Mouse (Mus musculus) hindlimb bud, embryonic 11.5 days (tissue): ENCODE results near the gene Usp46.
"Not testable (repeated sequence)": the region's sequence is repeated elsewhere in the genome, so short reads cannot be mapped to it uniquely, and the experiment has no call there.

Experiments used
- DNase-seq: peaks from one replicate; pipeline ENCODE4 v3.0.0-alpha.2; 2012; ENCODE audit warnings: low read depth, low spot score; ENCODE audit errors: extremely low spot score

Gene Usp46

DNA sequence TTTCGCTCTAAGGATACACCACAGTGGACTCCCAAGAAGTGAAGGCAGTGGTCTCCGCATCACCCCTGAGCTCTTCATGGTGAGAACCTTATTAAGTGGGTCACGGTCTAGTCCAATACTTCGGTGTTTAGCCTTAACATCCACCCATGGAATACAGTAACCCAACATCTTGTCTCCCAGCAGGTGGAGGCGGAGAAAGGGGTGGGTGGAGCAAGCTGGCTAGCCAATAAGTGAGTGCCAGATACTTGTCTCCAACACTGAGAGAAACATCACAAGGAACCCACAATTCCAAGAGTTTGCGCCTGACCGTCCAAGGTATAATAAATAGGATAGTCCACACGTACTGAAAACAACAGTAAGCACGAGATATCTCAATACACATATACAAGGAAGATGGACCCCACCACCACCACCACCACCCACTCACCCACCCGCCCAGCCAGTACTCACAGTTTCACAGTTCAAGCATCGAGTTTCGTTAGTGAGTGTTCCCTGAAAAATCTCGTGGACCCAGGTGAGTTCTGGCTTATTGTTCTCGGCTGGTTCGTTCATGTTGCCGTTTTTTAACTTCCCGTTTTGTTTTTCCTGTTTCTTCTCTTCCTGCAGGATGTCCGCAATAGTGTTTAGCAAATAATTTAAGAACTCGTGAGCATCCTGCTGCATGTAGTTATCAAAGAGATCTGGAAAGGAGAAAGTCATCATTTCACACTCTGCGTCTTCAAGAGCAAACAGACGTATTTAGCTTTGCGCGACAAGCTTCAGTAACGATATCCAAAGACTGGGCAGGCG, 39.3 kb downstream of the Usp46 start:
- DNase-seq: no peak

GRCm38 (mm10) chr5:74028221-74028620, 40.0 kb downstream of the Usp46 start:
- no peak for DNase-seq

GRCm38 (mm10) chr5:74020506-74020905, 47.7 kb downstream of the Usp46 start:
- DNase-seq: no peak

DNA sequence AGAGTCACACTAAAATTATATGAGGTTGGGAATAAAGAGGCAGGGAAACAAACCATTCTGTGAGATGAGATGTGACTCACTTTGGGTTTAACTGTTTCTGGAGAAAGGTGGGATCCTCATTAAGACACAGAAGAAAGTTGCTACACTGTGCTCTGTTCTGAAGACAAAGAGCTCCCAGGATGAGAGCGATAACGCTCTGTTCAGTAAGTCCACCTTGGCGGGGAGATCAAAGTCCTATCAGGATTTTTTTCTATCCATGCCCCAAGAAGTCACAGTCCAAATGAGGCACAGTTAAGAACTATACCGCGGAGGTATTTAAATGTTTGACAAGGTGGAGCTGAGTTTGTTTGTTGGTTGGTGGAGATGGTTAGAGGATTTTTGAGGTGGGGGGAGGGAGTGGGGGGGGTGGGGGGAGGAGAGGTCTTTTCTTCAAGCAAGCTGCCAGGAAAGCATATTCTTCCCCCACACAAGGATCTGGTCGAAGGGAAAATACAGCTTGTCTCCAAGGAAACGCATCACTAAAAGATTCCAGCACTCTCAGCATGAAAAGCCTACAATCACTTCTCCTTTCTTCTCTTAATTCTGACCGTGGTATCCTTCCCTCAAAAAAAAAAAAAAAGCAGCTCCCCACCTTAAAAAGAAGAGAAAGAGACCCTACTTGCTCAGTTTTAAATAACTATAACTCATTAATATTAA, 49.2 kb downstream of the Usp46 start:
- DNase-seq: no peak

- DNase-seq: no peak
These were observed 50.7 kb downstream of the Usp46 start for GRCm38 (mm10) chr5:74017488-74017887.

GRCm38 (mm10) chr5:74011629-74012028, 56.6 kb downstream of the Usp46 start:
- no peak for DNase-seq

DNA sequence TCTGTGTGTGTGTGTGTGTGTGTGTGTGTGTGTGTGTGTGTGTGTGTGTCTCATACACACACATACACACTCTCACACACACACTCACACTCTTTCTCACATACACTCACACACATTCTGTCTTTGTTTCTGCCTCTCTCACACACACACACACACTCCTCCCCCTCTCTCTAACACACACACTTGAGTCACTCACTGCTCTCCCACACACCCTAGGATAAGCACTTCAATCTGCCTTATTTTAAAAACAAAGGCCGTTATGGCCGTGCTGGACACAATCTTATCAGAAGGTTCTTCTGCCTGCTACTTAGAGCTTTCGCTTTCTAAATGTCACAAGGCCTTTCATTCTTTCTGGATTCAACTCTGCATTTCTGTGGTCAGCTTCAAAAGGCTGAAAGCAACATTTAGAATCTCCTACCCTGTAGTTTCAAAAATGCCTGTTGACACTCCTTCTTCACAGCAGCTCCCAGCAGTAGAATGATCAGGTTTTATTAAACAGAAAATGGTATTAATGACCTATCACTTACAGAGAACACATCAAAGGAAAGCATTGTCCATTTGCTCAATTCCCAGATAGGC, 60.6 kb downstream of the Usp46 start:
- DNase-seq: no peak

DNA sequence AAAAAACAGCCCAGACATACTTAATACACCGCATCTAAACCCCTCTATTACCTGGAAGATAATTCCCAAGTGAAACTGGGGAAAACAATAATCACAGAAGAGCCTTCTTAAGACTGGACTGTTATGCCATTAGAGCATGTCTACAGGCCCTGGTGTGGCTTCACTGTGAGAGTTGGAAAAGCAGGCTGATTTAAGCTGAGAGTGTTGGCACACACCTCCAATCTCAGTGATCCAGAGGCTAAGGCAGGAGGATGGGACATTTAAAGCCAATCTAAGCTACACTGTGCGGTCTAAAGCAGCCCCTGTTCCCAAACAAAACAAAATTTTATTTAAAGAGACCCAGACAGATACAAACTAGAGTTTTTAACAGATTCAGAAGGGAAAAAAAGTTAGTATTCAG, 62.3 kb downstream of the Usp46 start:
- DNase-seq: no peak

DNA sequence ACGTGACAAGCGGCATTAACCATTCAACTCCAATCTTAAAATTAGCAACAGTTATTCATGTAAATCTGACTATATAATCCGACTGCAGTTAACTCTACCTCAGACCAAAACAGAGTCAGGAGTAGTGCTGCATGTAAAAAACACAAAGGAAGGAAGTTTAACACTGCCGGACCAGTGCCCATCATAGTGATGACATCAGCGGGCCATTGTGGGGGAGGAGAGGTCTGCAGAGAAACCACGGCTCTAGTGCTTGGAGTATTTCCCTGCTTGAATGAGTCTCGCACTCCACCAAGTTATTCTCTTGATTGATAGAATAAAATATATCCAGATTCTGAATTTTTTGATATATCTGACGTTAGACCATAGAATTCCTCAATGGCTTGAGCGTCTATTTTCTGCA, 66.5 kb downstream of the Usp46 start:
- DNase-seq: no peak

GRCm38 (mm10) chr5:73998966-73999365, 69.3 kb downstream of the Usp46 start:
- no peak for DNase-seq

DNA sequence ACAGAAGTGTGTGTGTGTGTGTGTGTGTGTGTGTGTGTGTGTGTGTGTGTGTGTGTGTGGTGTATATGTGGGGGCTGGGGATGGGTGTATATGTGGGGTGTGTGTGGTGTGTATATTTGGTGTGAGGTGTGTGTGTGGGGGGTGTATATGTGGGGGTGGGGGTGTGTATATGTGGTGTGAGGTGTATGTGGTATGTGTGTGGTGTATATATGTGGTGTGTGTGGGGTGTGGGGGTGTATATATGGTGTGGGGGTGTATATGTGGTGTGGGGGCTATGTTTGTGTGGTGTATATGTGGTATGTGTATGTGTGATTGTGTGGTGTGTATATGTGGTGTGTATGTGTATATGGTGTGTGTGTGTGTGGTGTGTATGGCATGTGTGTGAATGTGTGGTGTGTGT, 73.4 kb downstream of the Usp46 start:
- DNase-seq: no peak

DNA sequence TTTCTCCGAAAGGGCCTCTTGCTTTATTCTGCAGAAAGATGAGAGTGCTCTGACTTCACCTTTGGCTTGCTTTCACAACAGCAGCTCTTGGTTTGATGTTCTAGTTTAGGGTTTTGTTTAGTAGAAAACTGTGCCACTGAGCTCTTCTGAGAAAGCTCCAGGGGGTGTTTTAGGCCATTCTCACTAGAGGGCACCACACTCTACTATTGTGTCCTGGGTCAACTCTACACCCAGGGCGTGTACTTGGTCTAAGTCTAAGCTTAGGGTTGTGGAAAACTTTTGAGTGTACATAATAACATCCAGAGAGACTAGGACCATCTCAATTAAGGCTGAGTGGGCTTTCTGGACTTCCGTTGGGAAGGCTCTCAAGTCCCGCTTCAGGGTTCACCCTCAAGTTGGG, 74.7 kb downstream of the Usp46 start:
- no peak for DNase-seq

DNA sequence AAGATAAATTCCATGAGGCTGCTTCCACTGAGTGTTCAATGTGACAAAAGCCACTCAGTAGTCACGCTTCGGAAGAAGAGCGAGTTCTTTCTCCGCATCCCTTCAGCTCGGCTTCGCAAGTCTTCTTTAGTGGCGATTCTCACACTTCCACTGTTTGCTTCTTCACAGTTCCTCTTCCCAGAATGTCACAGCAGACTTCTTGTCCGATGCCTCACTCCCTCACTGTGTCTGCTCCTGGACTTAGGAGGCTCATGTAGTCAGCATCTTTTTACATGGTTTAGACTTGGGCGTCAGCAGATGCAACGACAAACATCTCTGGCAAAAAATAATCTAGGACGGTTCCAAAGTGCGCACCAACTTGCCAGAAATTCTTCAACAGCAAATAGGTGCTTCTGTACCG, 75.9 kb downstream of the Usp46 start:
- no peak for DNase-seq

GRCm38 (mm10) chr5:73989532-73989931, 78.7 kb downstream of the Usp46 start:
- DNase-seq: no peak

DNA sequence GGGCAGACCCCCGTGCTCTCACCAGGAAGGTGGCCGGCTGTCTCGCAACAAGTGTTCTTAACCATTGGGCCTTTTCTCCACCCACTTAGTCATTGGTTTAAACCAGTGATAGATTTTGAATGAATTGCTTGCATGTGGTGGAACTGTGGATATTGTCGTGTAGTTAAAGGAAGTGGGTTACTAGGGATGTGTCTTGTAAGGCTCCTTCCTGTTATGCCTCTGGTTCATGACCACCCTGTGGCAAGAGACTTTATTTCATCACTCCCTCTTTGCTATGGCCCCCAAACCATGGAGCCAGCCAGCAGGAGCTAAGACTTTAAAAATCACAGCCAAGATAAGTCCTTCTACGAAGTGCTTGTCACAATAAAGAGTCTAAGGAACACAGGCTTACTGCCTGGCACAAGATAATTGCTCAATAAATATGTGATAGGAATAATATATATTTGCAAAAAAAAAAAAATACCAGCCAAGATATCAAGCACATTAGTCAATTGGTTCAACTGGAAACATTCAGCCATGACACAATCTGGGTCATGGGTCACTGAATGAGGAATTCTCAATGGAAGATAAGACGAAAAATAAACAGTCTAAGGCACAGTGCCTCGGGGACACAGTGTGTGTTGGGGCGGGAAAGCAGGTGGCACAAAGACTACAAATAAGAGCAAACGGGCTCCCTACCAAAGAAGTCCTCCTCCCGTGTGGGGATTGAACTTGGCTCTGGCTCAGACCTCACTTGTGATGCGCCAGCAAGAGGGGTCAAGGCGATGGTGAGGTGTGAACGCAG, 80.3 kb downstream of the Usp46 start:
- no peak for DNase-seq

DNA sequence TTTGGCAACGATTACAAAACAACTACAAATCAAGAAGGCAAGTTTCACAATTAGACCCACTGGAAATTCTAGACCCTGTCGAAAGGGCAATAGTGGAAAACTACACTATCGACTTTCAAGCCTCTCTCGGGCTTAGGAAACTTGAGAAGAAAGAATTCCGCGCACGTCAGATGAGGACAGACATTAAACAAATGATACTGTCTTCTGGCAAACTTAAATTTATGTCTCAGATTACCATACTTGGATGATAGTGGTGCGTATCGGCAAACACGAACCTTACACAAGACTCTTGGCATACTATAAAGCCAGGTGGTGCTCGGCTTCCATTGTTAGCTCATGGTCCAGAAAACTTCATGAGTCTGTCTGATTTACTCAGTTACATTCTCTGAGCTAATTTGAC, 90.8 kb downstream of the Usp46 start:
- DNase-seq: no peak

DNA sequence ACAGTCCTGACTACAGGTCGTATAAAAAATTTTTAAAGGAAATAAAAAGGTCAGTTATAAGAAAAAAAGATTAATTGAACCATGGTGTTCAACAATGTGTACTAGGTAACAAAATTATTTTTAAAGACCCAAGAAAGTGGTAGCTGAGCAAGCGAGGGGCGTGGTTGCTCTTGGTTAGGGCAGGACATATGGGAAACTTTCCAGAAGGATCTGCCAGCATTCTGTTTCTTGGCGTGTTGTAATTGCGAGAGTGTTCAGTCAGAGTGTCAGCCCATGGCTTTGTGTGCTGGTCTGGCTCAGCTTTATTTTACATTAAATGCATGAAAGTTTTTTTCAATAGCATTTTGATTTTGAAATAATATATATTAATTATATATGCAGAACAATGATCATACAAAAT, 96.5 kb downstream of the Usp46 start:
- no peak for DNase-seq

DNA sequence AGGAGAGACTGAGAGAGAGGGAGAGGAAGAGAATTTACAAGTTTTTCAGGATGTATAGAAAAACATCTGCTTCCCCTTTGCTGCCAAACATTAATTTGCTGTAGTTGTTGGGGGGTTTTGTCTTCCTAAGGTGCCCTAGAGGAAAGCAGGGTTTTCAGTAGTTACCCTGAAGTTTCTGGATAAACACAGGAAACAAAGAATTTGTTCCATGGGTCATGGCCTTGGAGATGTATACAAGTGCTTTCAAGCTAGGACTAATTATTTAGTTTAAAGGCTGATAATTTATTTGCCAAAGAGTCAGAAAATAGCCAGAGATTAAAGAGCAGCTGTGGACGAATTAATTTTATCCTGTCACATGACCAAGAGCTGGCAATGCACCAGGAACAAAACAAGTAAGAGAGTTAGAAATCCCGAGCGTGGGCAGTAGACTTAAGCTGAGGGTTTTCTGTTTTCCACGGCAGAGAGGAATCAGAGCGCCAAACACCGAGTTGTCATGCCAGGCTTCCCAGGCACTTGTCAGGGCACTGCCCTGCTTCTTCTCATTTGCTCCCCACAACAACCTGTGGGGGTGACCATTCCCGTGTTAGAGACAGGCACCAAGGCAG, 98.1 kb downstream of the Usp46 start:
- no peak for DNase-seq

- DNase-seq: no peak
These were observed 98.9 kb downstream of the Usp46 start for GRCm38 (mm10) chr5:73969338-73969737.

DNA sequence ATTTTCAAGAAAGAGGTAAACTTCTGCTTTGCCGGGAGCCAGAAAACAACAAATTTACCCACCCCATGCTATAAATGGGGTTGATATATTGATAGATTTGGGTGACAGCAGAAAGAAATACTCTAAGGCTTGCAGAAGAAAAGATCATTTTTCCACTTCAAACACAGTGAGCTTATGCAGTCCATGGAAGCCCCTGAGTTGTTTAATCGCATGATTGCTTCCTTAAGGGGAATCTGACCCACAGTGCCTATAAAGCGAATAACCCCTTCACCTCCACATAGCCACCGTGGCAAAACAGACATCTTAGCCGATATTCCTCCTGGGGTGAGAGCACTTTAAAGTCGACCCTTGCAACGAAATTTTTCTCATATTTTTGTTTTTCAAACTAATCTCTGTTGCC, 108.5 kb downstream of the Usp46 start:
- no peak for DNase-seq

GRCm38 (mm10) chr5:73958614-73959013, 109.6 kb downstream of the Usp46 start:
- not testable (repeated sequence) for DNase-seq
